Mouse (Mus musculus) granulocyte monocyte progenitor cell, adult 5-6 weeks (primary cell): Measurements from ENCODE around the gene Ces1d. TPM values are rescaled to one million over a fixed set of nuclear protein-coding genes. Genes with fewer than 3 reads are reported as not detected.
A peak's percentile ranks its signal among the peaks of the same experiment; 100 is the strongest.
"Not testable (repeated sequence)": the region's sequence is repeated elsewhere in the genome, so short reads cannot be mapped to it uniquely, and the experiment has no call there.

ENCODE experiments used
- ATAC-seq: replicated peaks from 2 replicates; pipeline ENCODE4 v1.8.0; 2016; ENCODE audit warnings: mild to moderate bottlenecking, moderate TSS enrichment, inconsistent platforms; ENCODE audit not compliant: poor library complexity, severe bottlenecking
- total RNA-seq, 2 experiments: library from RNA; stranded (forward) in 1 of 2; stranded (reverse) in 1 of 2; fragments of 200-712, 200-1000 nt in 1 of 2; fragments of >200 nt in 1 of 2; fragmentation: Nextera tagmentation in 1 of 2; gene quantifications; 2 replicates each; pipeline ENCODE4 v1.2.3; 2014 to 2017

Ces1d gene
- total RNA-seq (2014; fragmentation: Nextera tagmentation) = not detected in 2 replicates
- 4.0 TPM in 1 of 2 replicates, not detected in the other for total RNA-seq (2017)

- ATAC-seq = peak; percentile 85
Measured at GRCm38 (mm10) chr8:93197685-93198525, at the start of gene Ces1d. Gene Ces1d (minus strand): TSS chr8:93197838.

GRCm38 (mm10) chr8:93246057-93246456, 48.4 kb upstream of the Ces1d start:
- ATAC-seq = no peak

- ATAC-seq = no peak
Measured at GRCm38 (mm10) chr8:93239884-93240283, 42.2 kb upstream of the Ces1d start.

GRCm38 (mm10) chr8:93235681-93236080, 38.0 kb upstream of the Ces1d start:
- no peak for ATAC-seq

GRCm38 (mm10) chr8:93234706-93235105, 37.1 kb upstream of the Ces1d start:
- no peak for ATAC-seq

- ATAC-seq = no peak
Measured at GRCm38 (mm10) chr8:93234068-93234467, 36.4 kb upstream of the Ces1d start.

GRCm38 (mm10) chr8:93229446-93229845, 31.8 kb upstream of the Ces1d start, which contains the start of gene Ces1e:
Gene Ces1e (minus strand): TSS chr8:93229619.
- ATAC-seq = no peak

- no peak for ATAC-seq
Measured at GRCm38 (mm10) chr8:93228673-93229370, 31.2 kb upstream of the Ces1d start.

GRCm38 (mm10) chr8:93226471-93226870, 28.8 kb upstream of the Ces1d start:
- ATAC-seq = not testable (repeated sequence)

GRCm38 (mm10) chr8:93221896-93222295, 24.3 kb upstream of the Ces1d start:
- ATAC-seq = no peak

GRCm38 (mm10) chr8:93217867-93218266, 20.2 kb upstream of the Ces1d start:
- ATAC-seq = no peak

GRCm38 (mm10) chr8:93217375-93217774, 19.7 kb upstream of the Ces1d start:
- ATAC-seq = no peak

- no peak for ATAC-seq
Measured at GRCm38 (mm10) chr8:93211091-93211490, 13.5 kb upstream of the Ces1d start.

- not testable (repeated sequence) for ATAC-seq
Measured at GRCm38 (mm10) chr8:93199146-93199545, 1.5 kb upstream of the Ces1d start.

GRCm38 (mm10) chr8:93196436-93196835, 1.2 kb downstream of the Ces1d start:
- no peak for ATAC-seq

- ATAC-seq = no peak
Measured at GRCm38 (mm10) chr8:93180581-93181129, 17.0 kb downstream of the Ces1d start.

- no peak for ATAC-seq
Measured at GRCm38 (mm10) chr8:93176593-93176992, 21.0 kb downstream of the Ces1d start.

- no peak for ATAC-seq
Measured at GRCm38 (mm10) chr8:93174554-93174953, 23.1 kb downstream of the Ces1d start.

GRCm38 (mm10) chr8:93171846-93172590, 25.6 kb downstream of the Ces1d start:
- no peak for ATAC-seq

- ATAC-seq = no peak
Measured at GRCm38 (mm10) chr8:93163363-93163762, 34.3 kb downstream of the Ces1d start.
